Mouse (Mus musculus) ovary, adult 2 months (tissue): Measurements from ENCODE around the gene Gm7945. TPM values are rescaled to one million over a fixed set of nuclear protein-coding genes. Genes with fewer than 3 reads are reported as not detected.

Experiments
- polyA plus RNA-seq: library from polyadenylated mRNA; depleted of rRNA; stranded (reverse); fragments of >200 nt; gene quantifications from 2 replicates; pipeline ENCODE4 v1.2.3, GENCODE M21; 2012; rRNA removed

Gene Gm7945
- polyA plus RNA-seq, result not detected in 2 replicates

DNA sequence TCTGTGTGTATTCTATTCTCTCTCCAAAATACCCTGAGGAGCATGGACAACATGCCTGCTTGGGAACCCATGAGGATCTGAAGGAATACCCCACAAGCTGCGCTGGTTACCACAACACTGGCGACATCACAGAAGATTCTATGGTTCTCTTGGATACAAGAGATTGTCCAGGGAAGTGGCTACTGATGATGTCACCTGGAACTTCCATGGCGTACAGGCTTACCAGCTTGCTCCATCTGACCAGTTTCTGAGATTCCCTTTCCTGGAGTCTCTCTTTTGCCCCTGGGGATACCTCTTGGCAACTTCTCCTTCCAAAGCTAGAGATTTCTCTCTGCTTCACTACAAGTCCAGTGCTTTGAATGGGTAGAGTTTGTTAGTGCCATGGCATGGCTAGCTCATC, at the start of gene Gm7945:
Gene Gm7945, minus strand, starts transcription at position 101 of the 400 bp plus-strand sequence.

GRCm38 (mm10) chr14:41408181-41408580, 22.0 kb upstream of the Gm7945 start, which contains the start of gene Gm6482:
TSS of gene Gm6482 (minus strand) at chr14:41408281.

DNA sequence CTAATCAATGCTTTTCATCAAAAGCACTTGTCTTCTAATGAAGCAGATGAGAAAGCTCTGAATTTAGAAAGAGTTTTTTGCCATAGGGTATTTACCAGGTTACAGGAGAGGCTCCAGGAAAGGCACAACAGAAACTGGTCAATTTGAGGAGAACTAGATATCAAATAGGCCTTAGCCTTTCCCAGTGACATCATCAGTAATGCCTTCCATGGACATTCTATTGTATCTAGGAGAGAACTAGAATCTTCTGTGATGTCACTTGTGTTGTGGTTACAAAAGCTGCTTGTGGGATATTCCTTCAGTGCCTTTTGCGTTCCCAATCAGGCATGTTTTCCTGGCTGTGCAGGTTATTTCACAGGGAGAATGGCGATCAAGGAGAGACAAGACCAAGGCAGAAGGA, 37.9 kb downstream of the Gm7945 start, which contains the start of gene Gm5798:
Gene Gm5798, plus strand, starts transcription at position 301 of the 400 bp plus-strand sequence.

Other genes starting within 250 kb of the Gm7945 start
- not detected in 2 replicates for gene Mbl1, start 234.9 kb downstream of the Gm7945 start, polyA plus RNA-seq
- 3.3 and 3.6 TPM in 2 replicates for gene Sftpd, start 201.2 kb downstream of the Gm7945 start, polyA plus RNA-seq
- gene Gm2832, start 107.6 kb downstream of the Gm7945 start, polyA plus RNA-seq, result not detected in 2 replicates
- gene Gm5798, start 37.8 kb downstream of the Gm7945 start, polyA plus RNA-seq, result not detected in 2 replicates
- not detected in 2 replicates for gene Gm6482, start 21.9 kb upstream of the Gm7945 start, polyA plus RNA-seq
- gene Gm7954, start 67.1 kb upstream of the Gm7945 start, polyA plus RNA-seq, result not detected in 2 replicates
- gene Gm3486, start 103.1 kb upstream of the Gm7945 start, polyA plus RNA-seq, result not detected in 2 replicates
- not detected in 2 replicates for gene Gm7970, start 169.2 kb upstream of the Gm7945 start, polyA plus RNA-seq
- gene 1700049E17Rik2, start 186.8 kb upstream of the Gm7945 start, polyA plus RNA-seq, result not detected in 2 replicates
- not detected in 2 replicates for gene Gm3072, start 238.2 kb upstream of the Gm7945 start, polyA plus RNA-seq